Mouse (Mus musculus): ENCODE results near the gene Slc12a4.

DNA sequence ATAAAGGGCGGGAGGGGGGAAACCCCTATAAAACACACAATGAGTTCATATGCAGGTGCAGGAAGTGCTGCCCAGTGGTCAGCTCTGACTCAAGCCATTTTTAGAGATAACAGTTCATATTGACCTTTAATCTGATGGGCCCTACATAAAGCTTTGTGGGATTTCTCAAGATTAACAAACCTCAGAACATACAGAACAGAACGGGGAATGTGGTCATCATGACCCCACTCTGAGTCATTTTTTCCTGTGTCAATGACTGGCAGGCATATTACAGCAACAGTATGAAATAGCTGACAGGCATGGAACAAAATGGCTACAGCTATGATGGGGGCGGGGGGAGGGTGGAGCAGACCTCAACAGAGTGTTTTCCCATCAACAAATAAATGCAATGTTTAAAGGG lies 41.2 kb upstream of the Slc12a4 start:
- no peak for TF ChIP-seq POLR2A (IDR thresholded peaks at IDR 0.05; ENCODE audit: low read depth, low read length)
- no peak for TF ChIP-seq CTCF (IDR thresholded peaks at IDR 0.05; ENCODE audit: borderline replicate concordance, insufficient read depth, low read length)

All from embryonic fibroblast, embryonic 13.5 days (primary cell).